Mouse (Mus musculus) lung, postnatal 14 days (tissue): Measurements from ENCODE around the gene Abhd4.
A peak's percentile ranks its signal among the peaks of the same experiment; 100 is the strongest.

Experiments used
- DNase-seq: peaks from one replicate; pipeline ENCODE4 v3.0.0; 2021

Gene Abhd4

GRCm38 (mm10) chr14:54239002-54239736 lies 14.8 kb upstream of the Abhd4 start:
- DNase-seq, result peak; percentile 95

- DNase-seq, result no peak
These were observed 13.4 kb upstream of the Abhd4 start for GRCm38 (mm10) chr14:54240542-54240941.

- no peak for DNase-seq
These were observed 9.8 kb upstream of the Abhd4 start for GRCm38 (mm10) chr14:54244183-54244582.

GRCm38 (mm10) chr14:54246232-54246631 lies 7.8 kb upstream of the Abhd4 start:
- no peak for DNase-seq

- peak; percentile 53 for DNase-seq
These were observed 4.7 kb upstream of the Abhd4 start for GRCm38 (mm10) chr14:54249326-54249725.

GRCm38 (mm10) chr14:54250122-54250521 lies 3.9 kb upstream of the Abhd4 start:
- DNase-seq, result no peak

GRCm38 (mm10) chr14:54254670-54255202 lies 748 bp downstream of the Abhd4 start:
- no peak for DNase-seq

GRCm38 (mm10) chr14:54258131-54258670 lies 4.2 kb downstream of the Abhd4 start:
- DNase-seq, result no peak

- DNase-seq, result peak; percentile 98
These were observed 5.2 kb downstream of the Abhd4 start for GRCm38 (mm10) chr14:54259003-54259721.

GRCm38 (mm10) chr14:54259722-54260085 lies 5.7 kb downstream of the Abhd4 start:
- no peak for DNase-seq

GRCm38 (mm10) chr14:54260196-54260595 lies 6.2 kb downstream of the Abhd4 start:
- DNase-seq, result no peak

GRCm38 (mm10) chr14:54261386-54261785 lies 7.4 kb downstream of the Abhd4 start:
- DNase-seq, result no peak

GRCm38 (mm10) chr14:54262622-54263021 lies 8.6 kb downstream of the Abhd4 start:
- DNase-seq, result no peak

GRCm38 (mm10) chr14:54263099-54263498 lies 9.1 kb downstream of the Abhd4 start:
- no peak for DNase-seq

GRCm38 (mm10) chr14:54264231-54264630 lies 10.2 kb downstream of the Abhd4 start:
- DNase-seq, result no peak

GRCm38 (mm10) chr14:54265093-54265492 lies 11.1 kb downstream of the Abhd4 start:
- DNase-seq, result no peak

- no peak for DNase-seq
These were observed 12.0 kb downstream of the Abhd4 start for GRCm38 (mm10) chr14:54265951-54266350.

GRCm38 (mm10) chr14:54267966-54268365 lies 14.0 kb downstream of the Abhd4 start:
- no peak for DNase-seq

GRCm38 (mm10) chr14:54269566-54269965 lies 15.6 kb downstream of the Abhd4 start:
- DNase-seq, result no peak

- DNase-seq, result no peak
These were observed 16.4 kb downstream of the Abhd4 start for GRCm38 (mm10) chr14:54270413-54270812.

GRCm38 (mm10) chr14:54271976-54272606 lies 18.1 kb downstream of the Abhd4 start:
- DNase-seq, result no peak

GRCm38 (mm10) chr14:54272696-54273095 lies 18.7 kb downstream of the Abhd4 start:
- DNase-seq, result no peak

GRCm38 (mm10) chr14:54276446-54276845 lies 22.5 kb downstream of the Abhd4 start:
- DNase-seq, result no peak
